Mouse (Mus musculus): Measurements from ENCODE around the gene Galnt17. TPM values are rescaled to one million over a fixed set of nuclear protein-coding genes. Genes with fewer than 3 reads are reported as not detected.

Gene Galnt17
- polyA plus RNA-seq, 1 experiment from 2014 or later: 10.9 TPM

DNA sequence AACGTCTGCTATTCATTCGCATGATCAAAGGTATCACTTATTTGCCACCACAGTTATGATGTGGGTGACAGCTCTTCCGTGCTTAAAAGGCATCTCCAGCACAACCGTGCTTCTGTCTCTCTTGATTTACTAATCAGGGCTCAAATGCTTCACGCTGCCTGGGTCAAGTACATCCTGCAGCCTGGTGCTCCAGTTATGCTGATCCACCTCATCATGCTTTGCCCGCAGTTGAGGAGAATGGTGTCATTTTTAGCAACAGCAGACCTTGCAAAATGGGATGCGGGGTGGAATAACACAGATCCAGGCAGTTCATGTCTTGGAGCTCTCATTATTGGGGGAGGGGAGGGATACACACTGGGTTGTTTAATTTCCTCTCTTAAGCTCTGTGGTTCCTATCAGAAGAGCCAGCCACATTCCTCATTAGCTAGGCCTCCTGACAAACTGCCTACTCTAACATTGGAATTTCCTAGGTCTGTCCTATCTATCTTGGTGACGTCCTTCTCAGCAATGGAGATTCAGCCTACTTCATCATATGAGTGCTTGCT lies 187.9 kb downstream of the Galnt17 start:
- WGBS: 89% methylated on average over 8 of the region's 8 CpGs

DNA sequence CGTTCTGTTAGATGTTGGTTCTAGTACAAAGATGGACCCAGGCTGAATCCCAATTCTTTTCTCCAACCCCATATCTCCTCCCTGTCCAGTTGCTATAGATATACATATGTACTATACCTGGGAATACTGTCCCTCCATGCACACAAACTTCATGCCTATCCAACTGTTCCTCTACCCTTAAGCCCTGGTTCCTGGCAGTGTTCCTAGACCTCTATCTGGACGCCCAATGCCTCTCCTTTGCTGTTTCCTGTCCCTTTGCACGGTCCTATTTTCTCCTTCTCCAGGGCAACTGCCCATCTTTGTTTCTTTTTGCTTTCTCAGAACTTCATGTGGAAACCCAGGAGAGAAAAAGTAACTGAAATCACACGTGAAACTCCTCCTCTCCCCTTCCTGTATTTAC lies 188.4 kb downstream of the Galnt17 start:
- Histone ChIP-seq H3K27me3 (replicated peaks; ENCODE audit: control insufficient read depth, insufficient read depth, low read length) (no peaks in the 10 kb centered on the region), H3K36me3 (ENCODE audit: control insufficient read depth, insufficient read depth) (no peaks in the 10 kb centered on the region), H3K4me3 (replicated peaks; ENCODE audit: low read length) (no peak overlapping the region), H3K4me2 (ENCODE audit: low read length) (no peak overlapping the region), H3K9ac (replicated peaks; ENCODE audit: low read depth, low read length) (no peak overlapping the region), H3K27ac (ENCODE audit: low read length) (no peak overlapping the region), H3K4me1 (replicated peaks; ENCODE audit: control insufficient read depth, insufficient read depth, low read length) (no peaks in the 10 kb centered on the region), H3K9me3 (ENCODE audit: control insufficient read depth, low read length) (0 out of 2 replicates have a peak, but pooled peaks cover 2% of the 10 kb centered on the region)
- ATAC-seq: no peak
- 79% methylated on average over 4 of the region's 4 CpGs for WGBS

More for the DNA sequence above, 187.9 kb downstream of the Galnt17 start:
- Histone ChIP-seq H3K9me3 (ENCODE audit: control insufficient read depth, low read length) (0 out of 2 replicates have a peak, but pooled peaks cover 2% of the 10 kb centered on the region), H3K9ac (replicated peaks; ENCODE audit: low read depth, low read length) (no peak overlapping the region), H3K4me3 (replicated peaks; ENCODE audit: low read length) (no peak overlapping the region), H3K36me3 (ENCODE audit: control insufficient read depth, insufficient read depth) (no peaks in the 10 kb centered on the region), H3K4me1 (replicated peaks; ENCODE audit: control insufficient read depth, insufficient read depth, low read length) (no peaks in the 10 kb centered on the region), H3K4me2 (ENCODE audit: low read length) (no peak overlapping the region), H3K27ac (ENCODE audit: low read length) (no peak overlapping the region), H3K27me3 (replicated peaks; ENCODE audit: control insufficient read depth, insufficient read depth, low read length) (no peaks in the 10 kb centered on the region)
- ATAC-seq: no peak

DNA sequence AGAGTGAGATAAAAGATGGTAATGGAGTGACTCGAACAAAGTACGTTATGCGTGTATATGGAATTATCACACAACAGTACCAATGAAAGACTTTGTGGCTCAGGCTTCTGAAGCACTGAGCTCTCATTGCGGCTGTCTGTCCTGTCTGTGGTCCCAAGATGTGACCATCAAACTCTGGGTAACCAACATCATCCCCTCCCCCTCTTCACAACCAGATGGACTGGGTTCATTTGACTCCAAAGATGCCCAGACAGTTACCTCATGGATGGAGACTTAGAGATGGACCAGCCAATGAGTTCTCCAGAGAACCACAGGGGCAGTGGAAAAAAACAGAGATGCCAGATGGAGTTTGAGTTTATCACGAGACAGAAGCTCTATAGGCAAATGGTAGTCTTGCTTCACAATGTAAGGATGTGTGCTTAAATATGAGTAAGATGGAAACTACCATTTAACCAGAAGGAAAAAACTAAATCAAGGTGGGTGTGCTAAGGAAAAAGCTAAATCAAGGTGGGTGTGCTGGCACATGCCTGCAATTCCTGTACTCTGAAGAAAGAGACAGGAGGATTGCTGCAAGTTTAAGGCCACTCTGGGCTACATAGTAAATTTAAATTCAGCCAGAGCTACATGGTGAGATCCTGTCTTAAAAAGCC lies 190.8 kb downstream of the Galnt17 start:
- no peak overlapping the region for H3K4me3 ChIP-seq (replicated peaks; ENCODE audit: low read length)
- ATAC-seq: no peak
- WGBS: 85% methylated on average over 5 of the region's 5 CpGs

DNA sequence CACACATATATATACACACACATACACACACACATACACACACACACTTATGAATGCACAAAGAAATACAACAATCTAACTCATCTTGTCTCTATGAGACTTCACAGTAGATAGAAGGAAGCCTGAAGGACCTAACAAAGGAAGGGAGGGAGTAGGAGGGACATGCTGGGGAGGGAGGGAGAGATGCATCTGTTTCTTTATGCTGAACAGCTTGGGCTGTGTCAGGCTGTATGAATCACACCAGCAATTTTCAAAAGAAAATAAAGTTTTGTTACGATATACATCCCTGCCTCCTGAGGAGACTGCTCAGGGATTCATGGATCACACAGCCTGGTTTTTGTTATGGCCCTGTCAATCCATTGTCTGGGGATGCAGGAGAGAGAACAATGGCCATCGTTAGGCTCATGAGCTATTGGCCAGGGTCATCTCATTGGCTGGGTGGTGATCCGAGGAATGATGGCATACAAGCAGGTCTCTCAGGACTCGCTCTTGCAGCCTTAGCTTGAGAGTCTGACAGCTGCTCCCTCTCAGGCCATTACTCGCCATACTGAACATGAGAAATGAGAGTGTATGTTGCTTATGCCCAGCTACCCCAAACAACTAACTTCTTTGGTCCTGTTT lies 194.3 kb downstream of the Galnt17 start:
- Histone ChIP-seq H3K9me3 (ENCODE audit: control insufficient read depth, low read length) (no peaks in the 10 kb centered on the region; the same call in 1 of the 2 replicates), H3K9ac (replicated peaks; ENCODE audit: low read depth, low read length) (no peak overlapping the region), H3K27ac (ENCODE audit: low read length) (peak overlapping the region; percentile 50), H3K4me3 (replicated peaks; ENCODE audit: low read length) (no peak overlapping the region), H3K4me1 (replicated peaks; ENCODE audit: control insufficient read depth, insufficient read depth, low read length) (peaks cover 3% of the 10 kb centered on the region; the same call in 1 of the 2 replicates), H3K27me3 (replicated peaks; ENCODE audit: control insufficient read depth, insufficient read depth, low read length) (no peaks in the 10 kb centered on the region), H3K4me2 (ENCODE audit: low read length) (no peak overlapping the region), H3K36me3 (ENCODE audit: control insufficient read depth, insufficient read depth) (0 out of 2 replicates have a peak, but pooled peaks cover 4% of the 10 kb centered on the region)
- WGBS: 37% methylated on average over 5 of the region's 5 CpGs
- peak; percentile 61 for ATAC-seq

More for the DNA sequence above, 190.8 kb downstream of the Galnt17 start:
- Histone ChIP-seq H3K9me3 (ENCODE audit: control insufficient read depth, low read length) (0 out of 2 replicates have a peak, but pooled peaks cover 2% of the 10 kb centered on the region), H3K4me2 (ENCODE audit: low read length) (no peak overlapping the region), H3K4me1 (replicated peaks; ENCODE audit: control insufficient read depth, insufficient read depth, low read length) (peaks cover 3% of the 10 kb centered on the region; the same call in 1 of the 2 replicates), H3K36me3 (ENCODE audit: control insufficient read depth, insufficient read depth) (no peaks in the 10 kb centered on the region), H3K27ac (ENCODE audit: low read length) (no peak overlapping the region), H3K27me3 (replicated peaks; ENCODE audit: control insufficient read depth, insufficient read depth, low read length) (no peaks in the 10 kb centered on the region), H3K9ac (replicated peaks; ENCODE audit: low read depth, low read length) (no peak overlapping the region)

DNA sequence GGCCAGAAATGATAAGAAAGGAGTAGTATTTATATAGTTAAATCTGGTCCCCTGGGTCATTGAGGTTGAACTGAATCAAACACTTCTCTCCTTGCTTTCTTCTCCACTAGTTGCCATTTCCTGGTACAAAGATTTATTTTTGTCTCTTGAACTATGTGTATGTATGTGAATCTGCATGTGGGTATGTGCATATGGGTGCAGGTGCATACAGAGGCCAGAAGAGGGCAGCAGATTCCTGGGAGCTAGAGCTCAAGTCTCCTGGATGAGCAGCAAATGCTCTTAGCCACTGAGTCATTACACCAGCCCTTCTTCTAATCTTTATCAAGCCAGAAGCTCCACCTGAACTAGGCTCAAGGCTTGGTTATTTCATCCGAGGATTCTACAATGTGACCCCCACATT lies 201.1 kb downstream of the Galnt17 start:
- H3K36me3 ChIP-seq (ENCODE audit: control insufficient read depth, insufficient read depth): 0 out of 2 replicates have a peak, but pooled peaks cover 4% of the 10 kb centered on the region
- no peaks in the 10 kb centered on the region; the same call in 1 of the 2 replicates for H3K9me3 ChIP-seq (ENCODE audit: control insufficient read depth, low read length)
- no peak overlapping the region for H3K4me3 ChIP-seq (replicated peaks; ENCODE audit: low read length)
- no peaks in the 10 kb centered on the region for H3K4me1 ChIP-seq (replicated peaks; ENCODE audit: control insufficient read depth, insufficient read depth, low read length)
- H3K9ac ChIP-seq (replicated peaks; ENCODE audit: low read depth, low read length): no peak overlapping the region
- no peak overlapping the region for H3K27ac ChIP-seq (ENCODE audit: low read length)
- no peak for ATAC-seq
- H3K27me3 ChIP-seq (replicated peaks; ENCODE audit: control insufficient read depth, insufficient read depth, low read length): no peaks in the 10 kb centered on the region
- no peak overlapping the region for H3K4me2 ChIP-seq (ENCODE audit: low read length)
- WGBS: 94% methylated on average over 1 of the region's 1 CpGs

DNA sequence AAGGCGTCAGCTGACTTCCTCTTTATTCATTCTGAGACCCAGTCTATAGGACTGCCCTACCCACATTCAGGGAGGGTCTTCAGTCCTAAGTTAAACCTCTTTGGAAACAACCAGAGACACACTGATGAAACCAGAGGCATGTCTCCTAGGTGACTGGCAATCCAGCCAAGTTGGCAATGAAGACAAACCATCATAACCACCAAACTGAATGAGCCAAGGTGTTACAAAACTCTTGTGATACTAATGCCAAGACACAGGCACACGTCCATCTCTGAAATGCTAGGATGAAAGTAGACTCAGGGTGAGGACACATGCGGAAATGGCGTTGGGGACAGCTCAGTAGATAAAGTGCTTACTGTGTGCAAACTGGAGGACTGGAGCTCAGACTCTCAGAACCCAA lies 211.5 kb downstream of the Galnt17 start:
- H3K9me3 ChIP-seq (ENCODE audit: control insufficient read depth, low read length): no peaks in the 10 kb centered on the region; the same call in 1 of the 2 replicates
- 92% methylated on average over 4 of the region's 4 CpGs for WGBS
- no peaks in the 10 kb centered on the region for H3K36me3 ChIP-seq (ENCODE audit: control insufficient read depth, insufficient read depth)
- no peak overlapping the region for H3K27ac ChIP-seq (ENCODE audit: low read length)
- no peaks in the 10 kb centered on the region for H3K27me3 ChIP-seq (replicated peaks; ENCODE audit: control insufficient read depth, insufficient read depth, low read length)
- no peak for ATAC-seq
- no peak overlapping the region for H3K9ac ChIP-seq (replicated peaks; ENCODE audit: low read depth, low read length)
- H3K4me3 ChIP-seq (replicated peaks; ENCODE audit: low read length): no peak overlapping the region
- H3K4me2 ChIP-seq (ENCODE audit: low read length): no peak overlapping the region
- H3K4me1 ChIP-seq (replicated peaks; ENCODE audit: control insufficient read depth, insufficient read depth, low read length): peaks cover 8% of the 10 kb centered on the region; the same call in 1 of the 2 replicates

DNA sequence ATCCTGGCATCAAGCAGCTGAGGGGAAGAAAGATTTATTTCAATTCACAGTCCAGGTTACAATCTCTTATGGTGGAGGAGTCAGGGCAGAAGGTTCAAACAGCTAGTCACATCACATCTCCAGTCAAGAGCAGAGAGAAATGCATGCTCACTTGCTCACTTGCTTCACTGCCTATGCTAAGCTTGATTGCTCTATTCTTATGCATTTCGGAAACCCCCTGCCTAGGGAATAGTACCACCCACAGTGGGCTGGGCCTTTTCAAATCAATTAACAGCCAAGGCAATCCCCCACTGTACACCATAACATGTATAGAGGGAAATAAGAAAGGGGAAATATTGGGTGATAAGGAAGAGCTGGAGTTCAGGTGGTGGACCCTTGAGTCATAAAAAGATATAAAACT lies 212.7 kb downstream of the Galnt17 start:
- no peak overlapping the region for H3K4me2 ChIP-seq (ENCODE audit: low read length)
- H3K9ac ChIP-seq (replicated peaks; ENCODE audit: low read depth, low read length): no peak overlapping the region
- H3K4me1 ChIP-seq (replicated peaks; ENCODE audit: control insufficient read depth, insufficient read depth, low read length): peaks cover 8% of the 10 kb centered on the region; the same call in 1 of the 2 replicates
- H3K4me3 ChIP-seq (replicated peaks; ENCODE audit: low read length): no peak overlapping the region
- ATAC-seq: no peak
- H3K27ac ChIP-seq (ENCODE audit: low read length): no peak overlapping the region
- H3K9me3 ChIP-seq (ENCODE audit: control insufficient read depth, low read length): no peaks in the 10 kb centered on the region; the same call in 1 of the 2 replicates
- H3K27me3 ChIP-seq (replicated peaks; ENCODE audit: control insufficient read depth, insufficient read depth, low read length): no peaks in the 10 kb centered on the region
- 85% methylated on average over 1 of the region's 1 CpGs for WGBS
- no peaks in the 10 kb centered on the region for H3K36me3 ChIP-seq (ENCODE audit: control insufficient read depth, insufficient read depth)

DNA sequence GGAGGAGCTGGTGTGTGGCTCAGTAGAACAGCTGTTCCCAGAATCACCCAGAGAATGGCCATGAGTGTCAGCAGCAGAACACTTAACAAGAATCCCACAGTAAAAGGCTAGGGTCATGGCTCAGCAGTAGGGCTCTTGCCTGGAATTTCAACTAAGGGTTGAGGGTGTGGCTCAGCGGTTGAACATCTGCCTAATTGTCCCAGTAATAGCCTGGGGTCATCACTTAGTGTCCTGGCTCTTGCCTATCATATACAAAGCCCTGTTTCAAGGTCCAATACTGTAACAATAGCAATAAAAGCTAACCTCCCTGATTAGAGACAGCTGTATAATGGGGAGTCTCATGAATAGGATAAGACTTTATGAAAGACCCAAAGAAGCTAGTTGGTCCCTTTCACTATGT lies 213.5 kb downstream of the Galnt17 start:
- Histone ChIP-seq H3K27me3 (replicated peaks; ENCODE audit: control insufficient read depth, insufficient read depth, low read length) (no peaks in the 10 kb centered on the region), H3K27ac (ENCODE audit: low read length) (peak overlapping the region; percentile 48; the same call in 1 of the 2 replicates), H3K9ac (replicated peaks; ENCODE audit: low read depth, low read length) (no peak overlapping the region), H3K9me3 (ENCODE audit: control insufficient read depth, low read length) (no peaks in the 10 kb centered on the region; the same call in 1 of the 2 replicates), H3K4me3 (replicated peaks; ENCODE audit: low read length) (no peak overlapping the region), H3K4me1 (replicated peaks; ENCODE audit: control insufficient read depth, insufficient read depth, low read length) (peaks cover 12% of the 10 kb centered on the region), H3K4me2 (ENCODE audit: low read length) (no peak overlapping the region), H3K36me3 (ENCODE audit: control insufficient read depth, insufficient read depth) (no peaks in the 10 kb centered on the region)
- 30% methylated on average over 1 of the region's 1 CpGs for WGBS
- ATAC-seq: no peak

DNA sequence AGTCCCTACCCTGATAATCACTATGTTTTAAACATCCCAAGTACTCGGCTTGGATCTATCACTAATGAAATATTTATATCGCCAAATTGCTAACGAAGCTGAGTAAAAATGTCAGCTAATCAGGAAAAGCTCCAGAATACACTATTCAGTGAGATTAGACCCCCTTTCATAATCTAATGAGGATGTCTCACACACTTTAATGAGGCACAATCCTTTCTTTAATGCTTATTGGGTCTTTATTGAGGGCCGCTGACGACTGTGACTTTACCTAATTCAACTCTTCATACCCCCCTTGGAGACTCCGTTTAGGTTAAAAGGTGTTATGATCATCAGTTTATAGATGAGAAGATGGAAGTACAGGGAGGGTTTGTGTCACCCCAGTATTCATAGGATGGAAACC lies 214.2 kb downstream of the Galnt17 start:
- Histone ChIP-seq H3K9me3 (ENCODE audit: control insufficient read depth, low read length) (no peaks in the 10 kb centered on the region; the same call in 1 of the 2 replicates), H3K9ac (replicated peaks; ENCODE audit: low read depth, low read length) (no peak overlapping the region), H3K4me2 (ENCODE audit: low read length) (no peak overlapping the region), H3K36me3 (ENCODE audit: control insufficient read depth, insufficient read depth) (no peaks in the 10 kb centered on the region), H3K4me1 (replicated peaks; ENCODE audit: control insufficient read depth, insufficient read depth, low read length) (peaks cover 13% of the 10 kb centered on the region), H3K27ac (ENCODE audit: low read length) (peak overlapping the region; percentile 48; the same call in 1 of the 2 replicates), H3K4me3 (replicated peaks; ENCODE audit: low read length) (no peak overlapping the region), H3K27me3 (replicated peaks; ENCODE audit: control insufficient read depth, insufficient read depth, low read length) (no peaks in the 10 kb centered on the region)
- peak; percentile 72; the same call in 1 of the 2 replicates for ATAC-seq
- 9% methylated on average over 6 of the region's 6 CpGs for WGBS
